Mouse (Mus musculus) midbrain, embryonic 16.5 days (tissue): Measurements from ENCODE around the gene Rpl35. TPM values are rescaled to one million over a fixed set of nuclear protein-coding genes. Genes with fewer than 3 reads are reported as not detected.

Source experiments
- ATAC-seq: fragments of 200-750 bp; cut with Nextera tagmentation; 2 replicates; pipeline ENCODE4 v1.8.0; 2017; ENCODE audit warnings: moderate TSS enrichment
- H3K27ac ChIP-seq: fragments of 300-500 bp; sonication (generic); 2 replicates; pipeline ENCODE4 v1.5.1; 2014; ENCODE audit warnings: mild to moderate bottlenecking, low read length, mixed read lengths
- H3K27me3 ChIP-seq: fragments of 300-500 bp; sonication (generic); 2 replicates; pipeline ENCODE4 v1.6.1; 2014; ENCODE audit warnings: low read depth, low read length, mixed read lengths; ENCODE audit not compliant: control insufficient read depth, insufficient read depth
- H3K36me3 ChIP-seq: fragments of 300-500 bp; sonication (generic); 2 replicates; pipeline ENCODE4 v1.6.1; 2014; ENCODE audit warnings: mild to moderate bottlenecking, low read length, moderate library complexity, mixed read lengths; ENCODE audit not compliant: control insufficient read depth, insufficient read depth
- H3K4me1 ChIP-seq: fragments of 300-500 bp; sonication (generic); 2 replicates; pipeline ENCODE4 v1.6.1; 2014; ENCODE audit warnings: mild to moderate bottlenecking, low read length, mixed read lengths; ENCODE audit not compliant: control insufficient read depth, insufficient read depth
- H3K4me2 ChIP-seq: fragments of 300-500 bp; sonication (generic); 2 replicates; pipeline ENCODE4 v1.6.1; 2014; ENCODE audit warnings: mild to moderate bottlenecking, low read length, mixed read lengths
- H3K4me3 ChIP-seq: fragments of 300-500 bp; sonication (generic); 2 replicates; pipeline ENCODE4 v1.5.1; 2014; ENCODE audit warnings: low read depth, mild to moderate bottlenecking, low read length, moderate library complexity, mixed read lengths
- H3K9ac ChIP-seq: fragments of 300-500 bp; sonication (generic); 2 replicates; pipeline ENCODE4 v1.6.1; 2014; ENCODE audit warnings: low read depth, low read length, mixed read lengths
- H3K9me3 ChIP-seq: fragments of 300-500 bp; sonication (generic); replicated peaks from 2 replicates; pipeline ENCODE4 v1.6.1; 2014; ENCODE audit warnings: mild to moderate bottlenecking, low read length, mixed read lengths; ENCODE audit not compliant: control insufficient read depth, poor library complexity, severe bottlenecking
- WGBS: fragments of 180-500 bp; shearing (Covaris S2); extraction: QIAGEN DNeasy Blood & Tissue Kit; methylation state at CpG from one replicate; pipeline ENCODE4 v1.1.7; 2014; 5-methylcytosine and 5-hydroxymethylcytosine counted together
- polyA plus RNA-seq: library from polyadenylated mRNA; unstranded; fragments of >200 nt; fragmentation: Nextera tagmentation; extraction: Ambion mirVana; gene quantifications from 2 replicates; pipeline ENCODE4 v1.2.1, GENCODE M21; 2015

Rpl35 gene
- polyA plus RNA-seq, 1 experiment from 2014 or later = 566 TPM

- no peaks in the 10 kb centered on the region for H3K27me3 ChIP-seq
- no peaks in the 10 kb centered on the region for H3K36me3 ChIP-seq
- no peak overlapping the region for H3K9ac ChIP-seq
- H3K27ac ChIP-seq = no peak overlapping the region
- no peak overlapping the region for H3K4me2 ChIP-seq
- ATAC-seq = no peak
- no peaks in the 10 kb centered on the region for H3K9me3 ChIP-seq
- H3K4me3 ChIP-seq = no peak overlapping the region
- H3K4me1 ChIP-seq = no peaks in the 10 kb centered on the region
- WGBS = 90% methylated on average over 6 of the region's 6 CpGs
Observed at GRCm38 (mm10) chr2:38987803-38988510, 17.5 kb downstream of the Rpl35 start.

GRCm38 (mm10) chr2:38987371-38987770 lies 18.1 kb downstream of the Rpl35 start:
- Histone ChIP-seq H3K4me2 (no peak overlapping the region), H3K9me3 (no peaks in the 10 kb centered on the region)
- 65% methylated on average over 1 of the region's 1 CpGs for WGBS

GRCm38 (mm10) chr2:38986580-38986979 lies 18.8 kb downstream of the Rpl35 start:
- no peak overlapping the region for H3K4me3 ChIP-seq
- H3K9ac ChIP-seq = no peak overlapping the region
- no peak overlapping the region for H3K27ac ChIP-seq
- H3K36me3 ChIP-seq = no peaks in the 10 kb centered on the region
- no peaks in the 10 kb centered on the region for H3K9me3 ChIP-seq
- H3K4me1 ChIP-seq = no peaks in the 10 kb centered on the region
- H3K4me2 ChIP-seq = no peak overlapping the region
- WGBS = 90% methylated on average over 3 of the region's 3 CpGs
- no peak for ATAC-seq
- no peaks in the 10 kb centered on the region for H3K27me3 ChIP-seq

More at GRCm38 (mm10) chr2:38987371-38987770, 18.1 kb downstream of the Rpl35 start:
- Histone ChIP-seq H3K36me3 (no peaks in the 10 kb centered on the region), H3K27me3 (no peaks in the 10 kb centered on the region), H3K27ac (no peak overlapping the region), H3K9ac (no peak overlapping the region), H3K4me3 (no peak overlapping the region), H3K4me1 (no peaks in the 10 kb centered on the region)
- ATAC-seq = no peak

- H3K27me3 ChIP-seq = no peaks in the 10 kb centered on the region
- H3K4me2 ChIP-seq = no peak overlapping the region
- H3K4me1 ChIP-seq = no peaks in the 10 kb centered on the region
- H3K4me3 ChIP-seq = no peak overlapping the region
- no peaks in the 10 kb centered on the region for H3K36me3 ChIP-seq
- no peak for ATAC-seq
- no peaks in the 10 kb centered on the region for H3K9me3 ChIP-seq
- H3K27ac ChIP-seq = no peak overlapping the region
- H3K9ac ChIP-seq = no peak overlapping the region
- WGBS = 98% methylated on average over 2 of the region's 2 CpGs
Observed at GRCm38 (mm10) chr2:38983456-38983855, 22.0 kb downstream of the Rpl35 start.

- 69% methylated on average over 4 of the region's 4 CpGs for WGBS
- no peak overlapping the region for H3K4me2 ChIP-seq
- ATAC-seq = no peak
- no peak overlapping the region for H3K27ac ChIP-seq
- H3K27me3 ChIP-seq = no peaks in the 10 kb centered on the region
- no peak overlapping the region for H3K9ac ChIP-seq
- H3K4me3 ChIP-seq = no peak overlapping the region
- no peaks in the 10 kb centered on the region for H3K4me1 ChIP-seq
- H3K36me3 ChIP-seq = no peaks in the 10 kb centered on the region
- no peaks in the 10 kb centered on the region for H3K9me3 ChIP-seq
Observed at GRCm38 (mm10) chr2:38977837-38978236, 27.6 kb downstream of the Rpl35 start.

- Histone ChIP-seq H3K4me1 (no peaks in the 10 kb centered on the region), H3K4me3 (no peak overlapping the region), H3K27ac (no peak overlapping the region), H3K9me3 (no peaks in the 10 kb centered on the region), H3K36me3 (no peaks in the 10 kb centered on the region), H3K9ac (no peak overlapping the region), H3K27me3 (no peaks in the 10 kb centered on the region), H3K4me2 (no peak overlapping the region)
- WGBS = 82% methylated on average over 20 of the region's 21 CpGs
- ATAC-seq = no peak
Observed at GRCm38 (mm10) chr2:38975941-38976805, 29.3 kb downstream of the Rpl35 start.

GRCm38 (mm10) chr2:38975181-38975580 lies 30.2 kb downstream of the Rpl35 start:
- Histone ChIP-seq H3K4me3 (no peak overlapping the region), H3K9ac (no peak overlapping the region), H3K4me2 (no peak overlapping the region), H3K4me1 (no peaks in the 10 kb centered on the region), H3K27me3 (no peaks in the 10 kb centered on the region), H3K9me3 (no peaks in the 10 kb centered on the region), H3K36me3 (no peaks in the 10 kb centered on the region), H3K27ac (no peak overlapping the region)
- ATAC-seq = no peak
- 94% methylated on average over 3 of the region's 3 CpGs for WGBS

GRCm38 (mm10) chr2:38974171-38974570 lies 31.3 kb downstream of the Rpl35 start:
- 46% methylated on average over 2 of the region's 2 CpGs for WGBS
- Histone ChIP-seq H3K9me3 (no peaks in the 10 kb centered on the region), H3K4me3 (no peak overlapping the region), H3K4me1 (no peaks in the 10 kb centered on the region), H3K27me3 (no peaks in the 10 kb centered on the region), H3K27ac (no peak overlapping the region), H3K9ac (no peak overlapping the region), H3K4me2 (no peak overlapping the region), H3K36me3 (no peaks in the 10 kb centered on the region)
- no peak for ATAC-seq

- no peak overlapping the region for H3K27ac ChIP-seq
- no peaks in the 10 kb centered on the region for H3K27me3 ChIP-seq
- H3K36me3 ChIP-seq = no peaks in the 10 kb centered on the region
- no peak overlapping the region for H3K9ac ChIP-seq
- no peak overlapping the region for H3K4me3 ChIP-seq
- ATAC-seq = no peak
- H3K4me2 ChIP-seq = no peak overlapping the region
- H3K4me1 ChIP-seq = no peaks in the 10 kb centered on the region
- WGBS = 78% methylated on average over 7 of the region's 7 CpGs
- H3K9me3 ChIP-seq = no peaks in the 10 kb centered on the region
Observed at GRCm38 (mm10) chr2:38973701-38974100, 31.7 kb downstream of the Rpl35 start.
